Mouse (Mus musculus) embryonic facial prominence, embryonic 13.5 days (tissue): ENCODE measurements around the gene Nqo2. TPM values are rescaled to one million over a fixed set of nuclear protein-coding genes. Genes with fewer than 3 reads are reported as not detected.

Experiments
- ATAC-seq: fragments of 200-750 bp; cut with Nextera tagmentation; 2 replicates; pipeline ENCODE4 v1.8.0; 2017; ENCODE audit warnings: low read depth; ENCODE audit not compliant: insufficient number of reproducible peaks, insufficient read depth, low FRiP score, low TSS enrichment
- H3K27ac ChIP-seq: fragments of 300-500 bp; sonication (generic); 2 replicates; pipeline ENCODE4 v1.5.1; 2015; ENCODE audit warnings: moderate library complexity, mild to moderate bottlenecking, inconsistent platforms
- H3K27me3 ChIP-seq: fragments of 300-500 bp; sonication (generic); 2 replicates; pipeline ENCODE4 v1.6.1; 2015; ENCODE audit warnings: mild to moderate bottlenecking, inconsistent platforms
- H3K36me3 ChIP-seq: fragments of 300-500 bp; sonication (generic); 2 replicates; pipeline ENCODE4 v1.6.1; 2015; ENCODE audit warnings: mild to moderate bottlenecking, inconsistent platforms
- H3K4me1 ChIP-seq: fragments of 300-500 bp; sonication (generic); 2 replicates; pipeline ENCODE4 v1.6.1; 2015; ENCODE audit warnings: inconsistent platforms
- H3K4me2 ChIP-seq: fragments of 300-500 bp; sonication (generic); 2 replicates; pipeline ENCODE4 v1.6.1; 2015; ENCODE audit warnings: moderate library complexity, mild to moderate bottlenecking, inconsistent platforms
- H3K4me3 ChIP-seq: fragments of 300-500 bp; sonication (generic); 2 replicates; pipeline ENCODE4 v1.5.1; 2015; ENCODE audit warnings: mild to moderate bottlenecking, inconsistent platforms
- H3K9ac ChIP-seq: fragments of 300-500 bp; sonication (generic); 2 replicates; pipeline ENCODE4 v1.6.1; 2015; ENCODE audit warnings: mild to moderate bottlenecking, inconsistent platforms
- H3K9me3 ChIP-seq: fragments of 300-500 bp; sonication (generic); 2 replicates; pipeline ENCODE4 v1.6.1; 2016; ENCODE audit warnings: inconsistent platforms
- WGBS: fragments of 180-500 bp; shearing (Covaris S2); methylation state at CpG from one replicate; pipeline ENCODE4 v1.1.7; 2015; ENCODE audit warnings: mixed read lengths; 5-methylcytosine and 5-hydroxymethylcytosine counted together
- polyA plus RNA-seq: library from polyadenylated mRNA; unstranded; fragments of >200 nt; fragmentation: Nextera tagmentation; extraction: Ambion mirVana; gene quantifications from 2 replicates; pipeline ENCODE4 v1.2.1, GENCODE M21; 2015

Nqo2 gene
- polyA plus RNA-seq, 1 experiment from 2014 or later = 14.0 TPM

DNA sequence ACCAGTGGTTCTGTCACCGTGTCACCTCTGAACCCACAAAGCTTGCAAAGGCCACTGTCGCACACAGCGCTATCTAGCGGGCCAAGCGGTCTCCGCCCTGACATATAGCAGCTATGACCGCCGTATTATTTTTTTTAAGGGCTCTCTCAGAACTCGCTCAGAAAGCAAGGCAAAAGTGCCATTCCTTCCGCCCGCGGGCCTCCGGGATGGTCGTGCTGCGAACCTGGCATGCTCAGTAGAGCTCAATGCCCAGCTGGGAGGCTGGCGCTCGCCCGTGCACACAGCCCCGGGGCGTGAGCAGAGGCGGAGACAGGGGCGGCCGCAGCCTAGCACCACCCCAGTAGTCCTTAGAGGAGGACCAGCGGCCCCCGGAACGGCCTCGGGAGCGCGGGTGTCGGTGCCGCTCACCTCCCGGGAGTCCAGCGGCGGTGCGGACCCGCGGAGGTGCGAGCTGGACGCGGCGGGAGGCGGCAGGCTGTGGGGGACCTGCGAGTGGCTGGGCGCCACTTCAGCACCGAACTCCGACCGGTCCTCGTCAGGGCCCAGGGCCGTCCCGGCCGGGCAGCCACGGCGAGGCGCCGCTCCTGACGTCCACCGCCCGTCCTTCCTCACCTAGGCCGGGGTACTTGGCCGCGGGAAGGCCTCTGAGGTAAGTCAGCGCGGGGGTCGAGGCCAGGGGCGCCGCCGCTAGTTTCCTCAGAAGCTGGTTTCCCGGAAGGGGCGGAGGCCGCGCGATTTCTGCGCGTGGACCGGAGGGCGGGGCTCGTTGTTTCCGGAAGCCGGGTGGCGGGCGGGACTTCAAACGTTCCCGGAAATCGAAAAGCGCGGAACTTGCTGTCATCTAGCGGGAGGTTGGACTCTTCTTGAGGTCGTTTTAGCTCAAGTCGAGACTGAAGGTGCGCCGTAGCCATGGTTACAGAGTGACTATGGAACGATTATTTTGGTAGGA is 37.8 kb downstream of the Nqo2 start, which contains the start of the genes Ripk1 and Serpinb6a:
Gene Ripk1 (plus strand): TSS at position 306 of the 949 bp plus-strand sequence.
Gene Serpinb6a (minus strand): TSS at position 737 of the 949 bp plus-strand sequence.
- Histone ChIP-seq H3K27me3 (no peaks in the 10 kb centered on the region), H3K4me2 (peak within 1 kb of the TSS; percentile 84), H3K9ac (peak within 1 kb of the TSS; percentile 88), H3K27ac (peak within 1 kb of the TSS; percentile 84), H3K4me1 (peaks cover 11% of the 10 kb centered on the region), H3K9me3 (no peaks in the 10 kb centered on the region), H3K36me3 (peaks cover 5% of the 10 kb centered on the region; the same call in 1 of the 2 replicates), H3K4me3 (peak within 1 kb of the TSS; percentile 86)
- under 1% methylated on average over 92 of the region's 92 CpGs for WGBS
- ATAC-seq = peak; percentile 98

DNA sequence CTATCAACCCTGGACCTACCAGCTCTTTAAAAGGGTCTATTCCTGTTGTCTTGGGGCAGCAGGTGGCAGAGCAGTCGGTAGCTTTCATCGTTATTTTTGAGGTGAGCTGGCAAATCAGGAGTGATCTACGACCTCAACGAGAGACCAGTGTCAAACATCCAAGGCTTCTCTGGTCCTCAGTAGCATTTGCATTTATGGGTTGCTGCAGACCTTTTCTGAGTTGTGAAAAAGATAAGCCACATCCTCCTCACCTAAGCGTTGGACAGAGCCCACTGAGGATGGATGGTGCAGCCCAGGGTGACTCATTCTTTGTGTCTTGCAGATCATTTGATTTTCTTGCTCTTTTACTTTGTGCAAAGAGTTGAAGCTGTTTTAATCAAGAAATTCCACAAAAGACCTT is 38.6 kb downstream of the Nqo2 start:
- Histone ChIP-seq H3K4me3 (peak overlapping the region; percentile 86), H3K4me2 (peak overlapping the region; percentile 84), H3K36me3 (no peaks in the 10 kb centered on the region), H3K9ac (peak overlapping the region; percentile 88), H3K4me1 (peaks cover 11% of the 10 kb centered on the region), H3K27me3 (no peaks in the 10 kb centered on the region), H3K27ac (no peak overlapping the region), H3K9me3 (no peaks in the 10 kb centered on the region)
- no peak for ATAC-seq
- WGBS = 10% methylated on average over 5 of the region's 5 CpGs

DNA sequence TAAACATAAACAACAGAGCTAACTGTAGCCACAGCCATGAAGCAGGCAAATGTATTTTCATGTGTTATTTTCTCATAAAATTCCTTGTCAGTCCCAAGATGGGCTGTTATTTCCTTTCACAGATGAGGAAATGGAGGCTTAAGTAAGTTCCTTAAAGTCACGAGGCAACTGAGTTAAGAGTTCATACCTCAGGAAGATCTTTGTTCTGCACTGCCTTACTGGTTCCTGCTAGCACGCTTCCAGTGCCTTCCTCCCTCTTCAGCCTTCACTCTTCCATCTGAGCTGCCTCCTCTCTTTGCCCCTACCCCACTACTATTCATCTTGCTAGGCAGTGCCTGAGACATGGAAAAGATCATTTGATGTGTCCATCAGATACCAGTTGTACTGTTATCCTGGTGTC is 42.7 kb downstream of the Nqo2 start:
- H3K4me1 ChIP-seq = peaks cover 5% of the 10 kb centered on the region
- H3K27ac ChIP-seq = no peak overlapping the region
- H3K9me3 ChIP-seq = no peaks in the 10 kb centered on the region
- H3K4me2 ChIP-seq = no peak overlapping the region
- H3K4me3 ChIP-seq = no peak overlapping the region
- no peak overlapping the region for H3K9ac ChIP-seq
- H3K36me3 ChIP-seq = peaks cover 23% of the 10 kb centered on the region
- no peaks in the 10 kb centered on the region for H3K27me3 ChIP-seq
- ATAC-seq = no peak
- WGBS = 75% methylated on average over 2 of the region's 2 CpGs

DNA sequence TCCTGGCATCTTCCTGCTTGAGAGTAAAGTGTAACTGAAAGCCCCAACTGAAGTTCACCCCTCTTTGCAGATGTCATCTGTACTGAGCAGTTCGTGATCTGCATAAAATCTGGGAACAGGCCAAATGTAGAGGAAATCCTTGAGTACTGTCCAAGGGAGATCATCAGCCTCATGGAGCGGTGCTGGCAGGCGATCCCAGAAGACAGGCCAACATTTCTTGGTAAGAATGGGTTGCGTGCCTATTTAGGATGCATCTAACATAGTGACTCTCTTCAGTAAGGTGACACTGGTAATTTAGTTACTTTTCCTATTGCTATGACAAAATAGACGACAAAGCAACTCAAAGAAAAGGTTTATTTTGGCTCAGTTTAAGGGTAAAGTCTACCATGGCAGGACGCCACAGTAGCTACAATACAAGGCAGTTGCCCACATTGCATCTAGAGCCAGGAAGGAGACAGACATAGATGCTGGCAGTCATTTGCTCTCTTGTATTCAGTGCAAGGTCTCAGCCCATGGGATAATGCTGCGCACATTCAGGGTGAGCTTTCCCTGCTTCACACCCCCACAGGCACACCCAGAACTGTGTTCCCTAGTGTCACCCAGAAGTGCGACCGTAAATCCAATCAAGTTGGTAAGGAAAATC is 52.6 kb downstream of the Nqo2 start:
- Histone ChIP-seq H3K4me3 (no peak overlapping the region), H3K9ac (no peak overlapping the region), H3K9me3 (no peaks in the 10 kb centered on the region), H3K27ac (no peak overlapping the region), H3K4me1 (no peaks in the 10 kb centered on the region), H3K4me2 (no peak overlapping the region), H3K36me3 (peaks cover 75% of the 10 kb centered on the region), H3K27me3 (no peaks in the 10 kb centered on the region)
- no peak for ATAC-seq
- 94% methylated on average over 9 of the region's 9 CpGs for WGBS

DNA sequence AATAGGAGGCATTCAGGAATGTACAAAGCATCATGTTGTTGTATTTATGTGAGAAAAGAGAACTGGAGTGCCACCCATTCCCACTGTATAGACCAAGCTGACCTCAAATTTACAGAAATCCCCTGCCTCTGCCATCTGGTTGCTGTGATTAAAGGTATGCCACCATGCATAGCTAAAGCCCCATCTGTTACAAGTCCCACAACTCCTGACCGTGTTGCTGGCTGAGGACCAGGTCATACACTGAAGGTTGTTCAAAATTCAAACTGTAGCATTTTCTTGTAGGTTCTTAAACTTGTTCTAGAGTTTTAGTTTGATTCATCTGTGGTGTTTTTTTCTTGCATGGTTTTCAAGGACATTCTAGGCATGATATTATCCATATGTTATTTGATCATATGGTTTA is 54.0 kb downstream of the Nqo2 start:
- Histone ChIP-seq H3K4me2 (no peak overlapping the region), H3K4me3 (no peak overlapping the region), H3K27me3 (no peaks in the 10 kb centered on the region), H3K9ac (no peak overlapping the region), H3K4me1 (no peaks in the 10 kb centered on the region), H3K9me3 (no peaks in the 10 kb centered on the region), H3K36me3 (peaks cover 70% of the 10 kb centered on the region), H3K27ac (no peak overlapping the region)
- no peak for ATAC-seq
- WGBS = 67% methylated on average over 1 of the region's 1 CpGs

DNA sequence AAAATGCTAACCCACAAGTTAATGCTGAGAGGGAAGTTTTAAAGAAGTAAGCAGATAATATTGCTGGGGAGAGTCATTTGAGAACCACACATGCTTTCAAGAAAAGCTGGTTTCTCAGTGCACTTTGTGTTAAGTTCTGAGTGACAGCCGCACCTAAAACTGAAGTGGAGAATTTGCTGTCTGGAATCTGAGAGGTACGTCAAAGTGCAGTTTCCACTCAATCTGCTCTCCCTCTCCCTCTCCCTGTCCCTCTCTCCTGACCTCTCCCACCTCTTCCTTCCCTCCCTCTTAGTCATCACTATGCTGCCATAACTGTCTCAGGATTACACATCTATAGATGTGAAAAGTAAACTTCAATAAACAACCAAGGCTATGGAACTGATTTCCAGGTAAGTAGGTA is 57.5 kb downstream of the Nqo2 start:
- Histone ChIP-seq H3K4me3 (no peak overlapping the region), H3K27me3 (no peaks in the 10 kb centered on the region), H3K4me2 (no peak overlapping the region), H3K9ac (no peak overlapping the region), H3K36me3 (peaks cover 45% of the 10 kb centered on the region), H3K4me1 (no peaks in the 10 kb centered on the region), H3K27ac (no peak overlapping the region), H3K9me3 (no peaks in the 10 kb centered on the region)
- 80% methylated on average over 2 of the region's 2 CpGs for WGBS
- ATAC-seq = no peak

DNA sequence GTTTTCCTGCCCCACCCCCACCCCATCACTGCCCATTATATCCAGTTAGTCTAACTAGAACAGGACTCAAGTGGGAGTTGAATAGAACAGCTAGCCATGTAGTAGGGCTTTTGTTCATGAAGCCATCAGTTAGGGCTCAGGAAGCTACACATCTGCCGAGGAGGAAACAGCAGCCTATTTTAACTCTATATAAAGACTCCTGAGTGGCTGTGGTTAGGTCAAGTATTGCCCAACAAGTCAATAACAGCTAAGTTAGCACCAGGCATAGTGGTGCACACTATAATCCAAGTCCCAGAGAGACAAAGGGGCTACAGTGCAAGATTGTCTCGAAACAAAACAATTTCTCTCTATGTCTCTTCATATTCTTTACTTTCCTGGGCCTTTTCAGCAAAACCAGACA is 67.6 kb downstream of the Nqo2 start:
- H3K4me1 ChIP-seq = peaks cover 2% of the 10 kb centered on the region; the same call in 1 of the 2 replicates
- 79% methylated on average over 2 of the region's 2 CpGs for WGBS
- H3K27ac ChIP-seq = no peak overlapping the region
- no peaks in the 10 kb centered on the region for H3K9me3 ChIP-seq
- H3K27me3 ChIP-seq = no peaks in the 10 kb centered on the region
- H3K4me3 ChIP-seq = no peak overlapping the region
- no peak overlapping the region for H3K4me2 ChIP-seq
- ATAC-seq = no peak
- peaks cover 46% of the 10 kb centered on the region for H3K36me3 ChIP-seq
- no peak overlapping the region for H3K9ac ChIP-seq

DNA sequence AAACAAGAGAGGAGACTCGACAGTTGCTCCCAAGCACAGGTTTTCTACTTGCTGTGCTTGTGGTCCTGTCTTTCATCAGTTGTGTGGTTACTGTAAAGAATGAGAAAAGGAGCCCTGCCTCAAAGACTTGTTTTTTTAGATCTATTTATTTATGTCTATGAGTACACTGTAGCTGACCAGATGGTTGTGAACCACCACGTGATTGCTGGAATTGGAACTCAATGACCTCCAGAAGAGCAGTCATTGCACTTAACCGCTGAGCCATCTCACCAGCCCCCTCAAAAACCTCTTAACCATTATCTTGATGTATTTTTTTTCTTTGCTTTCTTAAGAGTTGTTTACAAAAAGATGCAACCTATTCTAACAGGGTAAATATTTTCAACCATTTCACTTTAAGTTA is 70.9 kb downstream of the Nqo2 start:
- H3K27me3 ChIP-seq = no peaks in the 10 kb centered on the region
- no peak overlapping the region for H3K4me2 ChIP-seq
- no peak overlapping the region for H3K9ac ChIP-seq
- 84% methylated on average over 3 of the region's 3 CpGs for WGBS
- peaks cover 27% of the 10 kb centered on the region for H3K36me3 ChIP-seq
- H3K4me1 ChIP-seq = peaks cover 14% of the 10 kb centered on the region
- H3K4me3 ChIP-seq = no peak overlapping the region
- H3K9me3 ChIP-seq = no peaks in the 10 kb centered on the region; the same call in 1 of the 2 replicates
- no peak overlapping the region for H3K27ac ChIP-seq
- ATAC-seq = no peak

DNA sequence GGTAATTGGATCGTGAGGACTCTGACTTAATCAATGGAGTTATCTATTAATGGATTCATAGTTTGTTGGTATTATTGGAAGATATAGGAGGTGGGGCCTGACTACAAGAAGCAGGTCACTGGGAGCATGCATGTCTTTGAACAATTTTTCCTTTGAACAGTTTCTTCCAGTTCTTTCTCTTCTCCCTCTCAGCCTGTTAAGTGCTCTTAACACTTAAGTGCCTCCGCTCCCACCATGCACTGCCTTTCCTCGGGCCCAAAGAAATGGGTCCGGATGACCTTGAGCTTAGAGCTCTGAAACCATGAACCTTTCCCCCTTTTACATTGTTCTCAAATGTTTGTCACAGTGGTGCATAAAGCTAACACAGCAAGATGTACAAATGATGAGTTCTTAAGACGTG is 72.2 kb downstream of the Nqo2 start:
- no peak overlapping the region for H3K27ac ChIP-seq
- 86% methylated on average over 5 of the region's 5 CpGs for WGBS
- H3K27me3 ChIP-seq = no peaks in the 10 kb centered on the region
- peaks cover 14% of the 10 kb centered on the region for H3K4me1 ChIP-seq
- no peak overlapping the region for H3K4me3 ChIP-seq
- H3K9ac ChIP-seq = no peak overlapping the region
- no peak overlapping the region for H3K4me2 ChIP-seq
- no peaks in the 10 kb centered on the region; the same call in 1 of the 2 replicates for H3K9me3 ChIP-seq
- peaks cover 22% of the 10 kb centered on the region for H3K36me3 ChIP-seq
- no peak for ATAC-seq

DNA sequence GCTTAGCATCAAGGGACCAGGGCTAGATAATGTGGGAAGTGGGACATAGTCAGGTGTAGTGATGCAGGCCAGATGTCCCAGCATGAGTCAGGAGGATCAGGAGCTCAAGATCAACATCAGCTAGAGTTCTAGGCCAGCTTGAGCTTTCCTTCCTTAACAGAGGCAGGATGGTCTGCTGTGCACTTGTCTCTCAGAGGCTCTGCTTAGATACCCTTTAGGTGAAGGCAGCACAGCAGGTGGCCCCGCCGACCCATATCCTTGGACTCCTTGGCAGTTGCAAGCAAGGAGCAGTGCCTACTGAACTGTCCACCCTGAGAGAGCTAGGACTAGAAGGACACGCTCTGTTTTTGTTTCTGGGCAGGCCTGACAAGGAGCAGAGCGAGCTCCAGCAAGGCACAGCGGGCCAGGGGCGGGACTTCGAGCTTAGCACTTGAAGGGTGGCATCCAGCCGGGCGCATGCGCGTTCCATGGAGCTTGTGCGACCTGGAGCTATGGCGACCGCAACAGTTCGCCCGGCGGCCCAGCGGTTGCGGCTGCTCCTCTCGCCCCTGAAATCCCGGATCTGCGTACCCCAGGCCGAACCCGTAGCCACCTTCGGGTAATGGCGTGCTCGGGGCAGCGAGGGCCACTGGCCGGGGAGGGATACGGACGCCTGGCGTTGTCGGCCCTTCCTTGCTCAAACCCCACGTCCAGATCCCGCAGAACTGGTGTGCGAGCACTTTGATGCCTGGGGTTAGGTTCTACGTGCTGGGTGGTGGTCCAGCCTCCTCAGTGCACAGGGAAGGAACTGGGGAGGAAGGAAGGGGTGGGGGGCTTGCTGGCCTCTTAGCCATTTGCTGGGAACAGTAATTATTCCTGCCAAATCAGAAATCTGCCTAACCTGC is 72.9 kb downstream of the Nqo2 start, which contains the start of gene Bphl:
Gene Bphl (plus strand): TSS at position 426 of the 884 bp plus-strand sequence.
- H3K4me1 ChIP-seq = peaks cover 14% of the 10 kb centered on the region
- H3K9ac ChIP-seq = peak within 1 kb of the TSS; percentile 87
- ATAC-seq = peak; percentile 89
- H3K4me3 ChIP-seq = peak within 1 kb of the TSS; percentile 75
- H3K27me3 ChIP-seq = no peaks in the 10 kb centered on the region
- peak within 1 kb of the TSS; percentile 78 for H3K4me2 ChIP-seq
- under 1% methylated on average over 37 of the region's 37 CpGs for WGBS
- no peaks in the 10 kb centered on the region; the same call in 1 of the 2 replicates for H3K9me3 ChIP-seq
- H3K27ac ChIP-seq = peak within 1 kb of the TSS; percentile 83
- H3K36me3 ChIP-seq = peaks cover 17% of the 10 kb centered on the region

DNA sequence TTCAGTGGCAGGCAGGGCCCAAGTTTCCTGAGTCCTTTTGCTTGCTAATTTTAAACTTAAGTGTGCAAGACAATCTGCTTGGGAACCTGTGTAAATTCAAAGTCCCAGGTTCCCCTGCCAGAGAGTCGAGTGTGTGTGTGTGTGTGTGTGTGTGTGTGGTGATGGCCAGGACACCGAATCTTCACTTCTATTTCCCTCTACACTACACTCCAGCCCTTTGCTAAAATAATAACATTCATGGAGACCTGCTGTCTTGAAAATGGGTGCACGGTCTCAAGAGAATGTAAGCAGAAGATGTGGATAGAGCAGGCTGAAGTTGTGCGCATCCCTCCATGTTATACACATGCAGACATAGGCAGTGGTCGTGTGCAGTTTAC is 73.6 kb downstream of the Nqo2 start:
- Histone ChIP-seq H3K9ac (peak overlapping the region; percentile 87), H3K9me3 (no peaks in the 10 kb centered on the region; the same call in 1 of the 2 replicates), H3K36me3 (peaks cover 11% of the 10 kb centered on the region), H3K27me3 (no peaks in the 10 kb centered on the region), H3K4me1 (peaks cover 14% of the 10 kb centered on the region), H3K27ac (peak overlapping the region; percentile 83), H3K4me2 (peak overlapping the region; percentile 78), H3K4me3 (peak overlapping the region; percentile 75)
- no peak for ATAC-seq
- 34% methylated on average over 5 of the region's 5 CpGs for WGBS
